ENCODE assay signal across 9 mouse cellular contexts in genomic region chr1:181417937-181418523, GRCm38 (mm10).
DNase-seq lines count a peak whose midpoint lies in the region; ATAC-seq and TF ChIP-seq lines count a peak whose summit lies in the region.
"Had no signal": no experiment of that assay in that cellular context is flagged by ENCODE, and none has a peak within 500 bp of the region (broad histone marks: within the 10 kb centered on the region; RNA-seq: fewer than 3 reads in every experiment).

No protein-coding gene starts in this region.

- WGBS in heart, postnatal 0 days, result 36% methylated on average over 6 of the region's 6 CpGs
- 36% methylated on average over 6 of the region's 6 CpGs for WGBS in lung, postnatal 0 days

- DNase-seq in adrenal gland, postnatal 10 days, result peak; percentile 54
- DNase-seq in adrenal gland, postnatal 4 days (ENCODE audit: low spot score in 2 of 2), result no peak
- peak; percentile 76 for DNase-seq in 3134 (ENCODE audit: extremely low read depth, insufficient read length, low spot score)
- DNase-seq in heart, postnatal 0 days (ENCODE audit: low spot score), result peak; percentile 22
- peak; percentile 64 for DNase-seq in lung, postnatal 0 days (ENCODE audit: low spot score)
- no peak for DNase-seq in frontal cortex, postnatal 25 days (ENCODE audit: low spot score in 2 of 2)
- no peak for DNase-seq in embryo, embryonic 10.5 days (ENCODE audit: low spot score)
- no peak for DNase-seq in thymus, postnatal 4 days

- H3K9ac ChIP-seq in heart, postnatal 0 days (replicated peaks; ENCODE audit: low read depth, low read length), result no peak overlapping the region
- no peak overlapping the region for H3K9ac ChIP-seq in lung, postnatal 0 days (replicated peaks; ENCODE audit: low read depth)
- H3K9ac ChIP-seq: limb, embryonic 12.5 days had no signal

- peaks cover 21% of the 10 kb centered on the region for H3K4me1 ChIP-seq in heart, postnatal 0 days (ENCODE audit: control insufficient read depth, insufficient read depth)
- peaks cover 5% of the 10 kb centered on the region for H3K4me1 ChIP-seq in lung, postnatal 0 days (ENCODE audit: insufficient read depth, low read depth, low read length)

- H3K4me3 ChIP-seq in heart, postnatal 0 days (ENCODE audit: low read depth, low read length), result no peak overlapping the region
- H3K4me3 ChIP-seq in lung, postnatal 0 days (ENCODE audit: low read depth, low read length), result no peak overlapping the region
- H3K4me3 ChIP-seq: limb, embryonic 12.5 days had no signal

- H3K27ac ChIP-seq in heart, postnatal 0 days (ENCODE audit: low read depth), result no peak overlapping the region
- H3K27ac ChIP-seq in lung, postnatal 0 days (ENCODE audit: low read length), result no peak overlapping the region
- H3K27ac ChIP-seq: limb, embryonic 12.5 days had no signal

- no peaks in the 10 kb centered on the region for H3K27me3 ChIP-seq in heart, postnatal 0 days (ENCODE audit: control insufficient read depth, insufficient read depth, low read length)
- no peaks in the 10 kb centered on the region for H3K27me3 ChIP-seq in lung, postnatal 0 days (replicated peaks; ENCODE audit: insufficient read depth, low read length)
- H3K27me3 ChIP-seq: limb, embryonic 12.5 days had no signal

- no peaks in the 10 kb centered on the region for H3K36me3 ChIP-seq in heart, postnatal 0 days (replicated peaks; ENCODE audit: control insufficient read depth, insufficient read depth, low read length)
- H3K36me3 ChIP-seq in lung, postnatal 0 days (ENCODE audit: insufficient read depth, low read length), result no peaks in the 10 kb centered on the region
- H3K36me3 ChIP-seq: limb, embryonic 12.5 days had no signal

- TF ChIP-seq CTCF in heart, postnatal 0 days (IDR thresholded peaks at IDR 0.05; ENCODE audit: low read depth), result no peak
- peak; percentile 39 for TF ChIP-seq CTCF in lung, postnatal 0 days (IDR thresholded peaks at IDR 0.05)

- peak; percentile 58; the same call in 1 of the 2 replicates for ATAC-seq in heart, postnatal 0 days (ENCODE audit: insufficient read depth, low read depth)
- peak; percentile 46 for ATAC-seq in lung, postnatal 0 days

- no peak for TF ChIP-seq EP300 in heart, postnatal 0 days (IDR thresholded peaks at IDR 0.05; ENCODE audit: low read depth)
- TF ChIP-seq EP300 in lung, postnatal 0 days (IDR thresholded peaks at IDR 0.05), result no peak

- H3K4me2 ChIP-seq in heart, postnatal 0 days (ENCODE audit: low read depth, low read length), result no peak overlapping the region
- no peak overlapping the region for H3K4me2 ChIP-seq in lung, postnatal 0 days (replicated peaks; ENCODE audit: low read depth, low read length)
- H3K4me2 ChIP-seq: limb, embryonic 12.5 days had no signal

- no peaks in the 10 kb centered on the region for H3K9me3 ChIP-seq in heart, postnatal 0 days (replicated peaks; ENCODE audit: control insufficient read depth, low read length)
- H3K9me3 ChIP-seq in lung, postnatal 0 days (ENCODE audit: low read length), result no peaks in the 10 kb centered on the region
- H3K9me3 ChIP-seq: limb, embryonic 12.5 days had no signal

Comparison
In these comparisons a context has a peak if more than half of its experiments do, and no peak if none do; other contexts are left out.
1. DNase-seq: peak in adrenal gland, postnatal 10 days (single experiment), 3134 (single experiment), heart, postnatal 0 days (single experiment) and lung, postnatal 0 days (single experiment); none in adrenal gland, postnatal 4 days (0 of 2), frontal cortex, postnatal 25 days (0 of 2), embryo, embryonic 10.5 days (single experiment) and thymus, postnatal 4 days (single experiment).